Mouse (Mus musculus): ENCODE measurements at regions not wholly inside any gene's neighbourhood (a gene's known extent, or its start where the extent isn't known, plus 50 kb on each side); places are given as distances from the start of the nearest gene placed in this dataset.

DNA sequence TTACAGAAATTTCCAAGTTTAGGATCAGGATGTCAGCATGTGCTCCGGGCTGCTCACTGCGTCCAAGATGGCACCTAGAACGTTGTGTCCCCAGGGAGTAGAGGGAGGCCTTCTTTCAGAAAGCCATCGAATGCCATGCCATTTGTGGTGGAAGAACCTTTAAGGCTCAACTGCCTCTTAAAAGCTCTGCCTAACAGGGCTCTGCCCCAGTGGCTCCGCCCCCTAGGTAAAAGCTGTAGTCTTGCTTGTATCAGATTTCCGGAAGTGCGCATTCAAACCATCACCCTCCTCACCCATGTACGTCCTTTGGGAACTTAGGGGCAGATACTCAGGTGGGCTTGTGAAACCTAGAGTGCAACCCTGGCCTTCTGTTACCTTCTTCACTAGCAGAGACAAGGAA is 54.0 kb upstream of the Psmd7 start:
- TF ChIP-seq CTCF (IDR thresholded peaks at IDR 0.05; ENCODE audit: low read depth) = no peak
- Histone ChIP-seq H3K4me2 (ENCODE audit: low read depth, low read length) (no peak overlapping the region), H3K9me3 (ENCODE audit: low read length) (no peaks in the 10 kb centered on the region), H3K4me3 (ENCODE audit: low read length) (no peak overlapping the region), H3K27me3 (ENCODE audit: insufficient read depth, low read length) (no peaks in the 10 kb centered on the region), H3K36me3 (ENCODE audit: insufficient read depth, low read length) (no peaks in the 10 kb centered on the region), H3K27ac (no peak overlapping the region), H3K4me1 (ENCODE audit: insufficient read depth, low read length) (no peaks in the 10 kb centered on the region), H3K9ac (replicated peaks; ENCODE audit: low read length) (no peak overlapping the region)
- DNase-seq (ENCODE audit: low spot score) (no peak), ATAC-seq (no peak)
- WGBS = 88% methylated on average over 8 of the region's 8 CpGs

DNA sequence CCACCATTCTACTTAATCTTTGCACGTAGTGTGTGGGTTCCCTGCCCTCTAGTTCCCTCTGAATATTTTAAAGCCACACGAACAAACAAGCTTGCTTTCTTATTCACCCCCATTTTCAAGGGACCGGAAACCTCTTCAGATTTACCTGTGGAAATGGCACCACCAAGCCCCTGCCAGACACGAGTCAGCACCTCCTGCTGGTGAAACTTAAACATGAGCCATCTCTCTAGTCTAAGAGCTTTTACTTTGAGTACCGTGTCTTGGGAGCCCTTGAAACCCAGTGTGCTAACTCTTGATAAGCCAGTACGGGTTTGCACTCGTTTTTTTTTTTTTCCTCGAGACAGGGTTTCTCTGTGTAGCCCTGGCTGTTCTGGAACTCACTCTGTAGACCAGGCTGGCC is 59.7 kb upstream of the Psmd7 start:
- Histone ChIP-seq H3K9me3 (ENCODE audit: low read length) (no peaks in the 10 kb centered on the region), H3K27ac (no peak overlapping the region), H3K4me2 (ENCODE audit: low read depth, low read length) (no peak overlapping the region), H3K9ac (replicated peaks; ENCODE audit: low read length) (no peak overlapping the region), H3K4me3 (ENCODE audit: low read length) (no peak overlapping the region), H3K36me3 (ENCODE audit: insufficient read depth, low read length) (no peaks in the 10 kb centered on the region), H3K4me1 (ENCODE audit: insufficient read depth, low read length) (no peaks in the 10 kb centered on the region), H3K27me3 (ENCODE audit: insufficient read depth, low read length) (no peaks in the 10 kb centered on the region)
- no peak for TF ChIP-seq CTCF (IDR thresholded peaks at IDR 0.05; ENCODE audit: low read depth)
- ATAC-seq = no peak
- no peak for DNase-seq (ENCODE audit: low spot score)
- WGBS = 87% methylated on average over 8 of the region's 8 CpGs

DNA sequence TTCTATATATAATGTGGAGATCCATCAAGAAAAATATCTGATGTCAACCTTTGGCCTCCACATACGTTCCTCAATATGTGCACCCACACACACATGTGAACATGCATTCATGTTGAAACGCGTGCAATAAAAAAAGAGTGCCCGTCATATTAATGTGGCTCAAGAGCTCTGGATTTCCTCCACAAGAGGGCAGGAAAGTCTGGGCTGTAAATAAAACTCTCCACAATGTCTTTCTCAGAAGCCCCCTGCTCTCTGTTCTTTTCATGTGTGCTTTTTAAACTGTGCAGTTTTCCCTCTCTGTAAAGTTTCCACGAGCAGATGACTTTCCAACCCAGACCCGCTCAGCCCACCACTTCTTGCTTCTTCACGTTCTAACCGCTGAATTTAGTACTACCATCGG is 62.0 kb upstream of the Psmd7 start:
- no peak for ATAC-seq
- peak; percentile 72 for DNase-seq (ENCODE audit: low spot score)
- Histone ChIP-seq H3K27me3 (ENCODE audit: insufficient read depth, low read length) (no peaks in the 10 kb centered on the region), H3K4me3 (ENCODE audit: low read length) (no peak overlapping the region), H3K9me3 (ENCODE audit: low read length) (no peaks in the 10 kb centered on the region), H3K9ac (replicated peaks; ENCODE audit: low read length) (no peak overlapping the region), H3K4me1 (ENCODE audit: insufficient read depth, low read length) (no peaks in the 10 kb centered on the region), H3K36me3 (ENCODE audit: insufficient read depth, low read length) (no peaks in the 10 kb centered on the region), H3K27ac (no peak overlapping the region), H3K4me2 (ENCODE audit: low read depth, low read length) (peak overlapping the region; percentile 48; the same call in 1 of the 2 replicates)
- peak; percentile 68 for TF ChIP-seq CTCF (IDR thresholded peaks at IDR 0.05; ENCODE audit: low read depth)
- WGBS = 81% methylated on average over 9 of the region's 9 CpGs

DNA sequence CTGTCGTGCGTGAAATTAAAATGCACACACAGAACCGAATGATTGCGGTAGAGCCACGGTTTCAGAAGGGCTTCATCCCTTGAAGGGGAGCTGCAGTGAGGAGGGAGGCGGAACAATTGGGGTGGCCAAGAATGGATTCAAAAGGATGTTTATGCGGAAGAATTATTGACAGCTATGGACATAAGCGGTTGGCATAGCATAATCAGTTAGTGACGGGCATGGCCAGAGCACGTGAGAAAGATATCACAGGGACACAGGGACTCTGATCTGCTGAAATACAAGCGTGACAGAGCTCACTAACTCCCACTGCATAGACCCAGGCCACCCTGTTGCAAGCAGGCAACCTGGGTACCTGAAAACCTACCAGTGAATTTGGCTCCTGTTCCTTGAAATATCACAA is 63.2 kb upstream of the Psmd7 start:
- WGBS = 37% methylated on average over 11 of the region's 11 CpGs
- H3K27me3 ChIP-seq (ENCODE audit: insufficient read depth, low read length) = no peaks in the 10 kb centered on the region
- no peak overlapping the region for H3K27ac ChIP-seq
- peak overlapping the region; percentile 48 for H3K4me2 ChIP-seq (ENCODE audit: low read depth, low read length)
- no peaks in the 10 kb centered on the region for H3K4me1 ChIP-seq (ENCODE audit: insufficient read depth, low read length)
- ATAC-seq (no peak), DNase-seq (ENCODE audit: low spot score) (peak; percentile 11)
- no peak for TF ChIP-seq CTCF (IDR thresholded peaks at IDR 0.05; ENCODE audit: low read depth)
- no peak overlapping the region for H3K9ac ChIP-seq (replicated peaks; ENCODE audit: low read length)
- H3K36me3 ChIP-seq (ENCODE audit: insufficient read depth, low read length) = no peaks in the 10 kb centered on the region
- peak overlapping the region; percentile 25; the same call in 1 of the 2 replicates for H3K4me3 ChIP-seq (ENCODE audit: low read length)
- no peaks in the 10 kb centered on the region for H3K9me3 ChIP-seq (ENCODE audit: low read length)

DNA sequence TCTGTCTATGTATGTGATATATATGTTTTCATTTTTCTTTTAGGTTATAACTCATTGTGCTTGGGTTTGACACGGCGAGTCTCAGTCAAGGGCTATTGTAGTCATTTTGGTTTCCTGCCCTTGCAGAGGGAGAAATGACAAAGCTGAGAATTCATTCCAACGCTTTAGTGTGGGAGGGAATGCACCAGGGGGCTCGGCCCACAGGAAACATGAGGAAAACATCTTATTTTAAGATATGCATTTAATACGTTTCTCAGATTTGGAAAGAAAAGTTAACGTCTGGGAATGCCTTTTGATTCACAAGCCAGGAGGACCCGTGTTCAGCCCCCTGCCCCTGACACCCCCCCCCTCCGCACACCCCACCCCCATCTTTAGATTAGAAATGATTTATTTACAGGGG is 64.0 kb upstream of the Psmd7 start:
- no peak for DNase-seq (ENCODE audit: low spot score)
- ATAC-seq = no peak
- no peak overlapping the region for H3K27ac ChIP-seq
- no peaks in the 10 kb centered on the region for H3K27me3 ChIP-seq (ENCODE audit: insufficient read depth, low read length)
- no peaks in the 10 kb centered on the region for H3K4me1 ChIP-seq (ENCODE audit: insufficient read depth, low read length)
- no peak overlapping the region for H3K9ac ChIP-seq (replicated peaks; ENCODE audit: low read length)
- TF ChIP-seq CTCF (IDR thresholded peaks at IDR 0.05; ENCODE audit: low read depth) = no peak
- H3K36me3 ChIP-seq (ENCODE audit: insufficient read depth, low read length) = no peaks in the 10 kb centered on the region
- H3K4me2 ChIP-seq (ENCODE audit: low read depth, low read length) = no peak overlapping the region
- no peak overlapping the region for H3K4me3 ChIP-seq (ENCODE audit: low read length)
- no peaks in the 10 kb centered on the region for H3K9me3 ChIP-seq (ENCODE audit: low read length)
- WGBS = 65% methylated on average over 8 of the region's 8 CpGs

DNA sequence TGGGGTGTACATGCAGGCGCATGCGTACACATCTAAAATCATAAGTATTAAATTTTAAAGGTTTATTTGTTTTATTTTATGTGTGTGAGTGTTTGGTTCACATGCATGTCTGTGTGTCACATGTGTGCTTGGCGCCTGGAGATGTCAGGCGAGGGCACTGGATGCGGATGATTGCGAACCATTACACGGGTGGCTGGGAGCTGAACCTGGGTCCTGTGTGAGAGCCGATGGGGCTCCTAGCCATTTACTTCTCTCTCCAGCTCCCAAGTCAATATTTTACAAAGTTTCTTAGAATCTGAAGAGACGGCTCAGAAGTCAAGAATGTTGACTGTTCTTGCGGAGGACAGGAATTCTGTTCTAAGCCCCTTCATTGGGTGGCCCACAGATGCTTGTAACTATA is 65.4 kb upstream of the Psmd7 start:
- WGBS = 95% methylated on average over 10 of the region's 10 CpGs
- H3K9ac ChIP-seq (replicated peaks; ENCODE audit: low read length) = no peak overlapping the region
- DNase-seq (ENCODE audit: low spot score) = no peak

DNA sequence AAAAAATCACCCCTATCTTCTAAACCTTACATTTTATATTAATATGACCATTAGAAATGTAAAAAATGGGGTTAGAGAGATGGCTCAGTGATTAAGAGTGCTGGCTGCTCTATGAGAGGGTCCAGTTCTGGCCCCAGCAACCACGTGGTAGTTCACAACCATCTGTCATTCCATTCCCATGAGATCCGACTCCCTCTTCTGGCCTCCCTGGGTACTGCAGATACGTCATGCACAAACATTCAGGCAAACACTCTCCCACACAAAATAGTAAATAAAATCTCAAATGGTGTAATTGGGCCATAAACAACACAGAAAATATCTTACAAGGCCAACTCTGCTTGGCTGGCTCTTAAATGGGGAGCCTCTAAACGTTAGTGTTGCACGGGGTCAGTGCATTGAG is 68.4 kb upstream of the Psmd7 start:
- WGBS = 73% methylated on average over 5 of the region's 5 CpGs
- no peaks in the 10 kb centered on the region for H3K36me3 ChIP-seq (ENCODE audit: insufficient read depth, low read length)
- ATAC-seq = no peak

More for the DNA sequence above, 65.4 kb upstream of the Psmd7 start:
- Histone ChIP-seq H3K27ac (no peak overlapping the region), H3K4me2 (ENCODE audit: low read depth, low read length) (no peak overlapping the region), H3K4me1 (ENCODE audit: insufficient read depth, low read length) (no peaks in the 10 kb centered on the region), H3K27me3 (ENCODE audit: insufficient read depth, low read length) (no peaks in the 10 kb centered on the region), H3K9me3 (ENCODE audit: low read length) (no peaks in the 10 kb centered on the region), H3K36me3 (ENCODE audit: insufficient read depth, low read length) (no peaks in the 10 kb centered on the region), H3K4me3 (ENCODE audit: low read length) (no peak overlapping the region)
- no peak for ATAC-seq
- TF ChIP-seq CTCF (IDR thresholded peaks at IDR 0.05; ENCODE audit: low read depth) = no peak

More for the DNA sequence above, 68.4 kb upstream of the Psmd7 start:
- no peaks in the 10 kb centered on the region for H3K9me3 ChIP-seq (ENCODE audit: low read length)
- H3K4me1 ChIP-seq (ENCODE audit: insufficient read depth, low read length) = no peaks in the 10 kb centered on the region
- no peak overlapping the region for H3K4me3 ChIP-seq (ENCODE audit: low read length)
- peak; percentile 35 for TF ChIP-seq CTCF (IDR thresholded peaks at IDR 0.05; ENCODE audit: low read depth)
- no peak overlapping the region for H3K9ac ChIP-seq (replicated peaks; ENCODE audit: low read length)
- H3K4me2 ChIP-seq (ENCODE audit: low read depth, low read length) = no peak overlapping the region
- no peak for DNase-seq (ENCODE audit: low spot score)
- H3K27ac ChIP-seq = no peak overlapping the region
- no peaks in the 10 kb centered on the region for H3K27me3 ChIP-seq (ENCODE audit: insufficient read depth, low read length)

Measured in hindbrain, postnatal 0 days (tissue).